Mouse (Mus musculus): ENCODE results near the gene Gatd1. TPM values are rescaled to one million over a fixed set of nuclear protein-coding genes. Genes with fewer than 3 reads are reported as not detected.

Gatd1 gene
- total RNA-seq, 2 experiments from 2014 or later, result 25.5 to 35.3 TPM

GRCm38 (mm10) chr7:141443081-141443821 is 29.3 kb upstream of the Gatd1 start:
- DNase-seq (ENCODE audit: low spot score in 2 of 2), result no peak

- no peak for DNase-seq (ENCODE audit: low spot score in 2 of 2)
These were observed 28.3 kb upstream of the Gatd1 start for GRCm38 (mm10) chr7:141442199-141442598.

GRCm38 (mm10) chr7:141441460-141441859 is 27.5 kb upstream of the Gatd1 start:
- DNase-seq (ENCODE audit: low spot score in 2 of 2), result no peak

GRCm38 (mm10) chr7:141440613-141441012 is 26.7 kb upstream of the Gatd1 start:
- DNase-seq (ENCODE audit: low spot score in 2 of 2), result no peak

GRCm38 (mm10) chr7:141439811-141440210 is 25.9 kb upstream of the Gatd1 start:
- DNase-seq (ENCODE audit: low spot score in 2 of 2), result no peak

GRCm38 (mm10) chr7:141439140-141439679 is 25.3 kb upstream of the Gatd1 start:
- DNase-seq (ENCODE audit: low spot score in 2 of 2), result no peak

GRCm38 (mm10) chr7:141438201-141438968 is 24.4 kb upstream of the Gatd1 start:
- DNase-seq (ENCODE audit: low spot score in 2 of 2), result no peak

GRCm38 (mm10) chr7:141437178-141438120 is 23.5 kb upstream of the Gatd1 start, which contains the start of gene Slc25a22:
Slc25a22 (minus strand) TSS chr7:141437892.
- peak; percentile 82 to 85 for DNase-seq (ENCODE audit: low spot score in 2 of 2)

GRCm38 (mm10) chr7:141436523-141436892 is 22.6 kb upstream of the Gatd1 start:
- no peak for DNase-seq (ENCODE audit: low spot score in 2 of 2)

GRCm38 (mm10) chr7:141435856-141436522 is 22.1 kb upstream of the Gatd1 start:
- DNase-seq (ENCODE audit: low spot score in 2 of 2), result no peak

GRCm38 (mm10) chr7:141435129-141435855 is 21.4 kb upstream of the Gatd1 start:
- DNase-seq (ENCODE audit: low spot score in 2 of 2), result peak; percentile 69 to 71

GRCm38 (mm10) chr7:141434464-141434863 is 20.5 kb upstream of the Gatd1 start:
- no peak for DNase-seq (ENCODE audit: low spot score in 2 of 2)

- DNase-seq (ENCODE audit: low spot score in 2 of 2), result no peak
These were observed 19.8 kb upstream of the Gatd1 start for GRCm38 (mm10) chr7:141433517-141434400.

- DNase-seq (ENCODE audit: low spot score in 2 of 2), result peak in 1 of 2 experiments; percentile 66
These were observed 19.0 kb upstream of the Gatd1 start for GRCm38 (mm10) chr7:141432741-141433516.

GRCm38 (mm10) chr7:141432186-141432611 is 18.3 kb upstream of the Gatd1 start:
- DNase-seq (ENCODE audit: low spot score in 2 of 2), result peak; percentile 66 to 74

- no peak for DNase-seq (ENCODE audit: low spot score in 2 of 2)
These were observed 17.7 kb upstream of the Gatd1 start for GRCm38 (mm10) chr7:141431434-141432185.

Data from adrenal gland, adult 18-20 months (tissue).